Mouse (Mus musculus): ENCODE results near the gene Etv4.
A peak's percentile ranks its signal among the peaks of the same experiment; 100 is the strongest.

Etv4 gene

DNA sequence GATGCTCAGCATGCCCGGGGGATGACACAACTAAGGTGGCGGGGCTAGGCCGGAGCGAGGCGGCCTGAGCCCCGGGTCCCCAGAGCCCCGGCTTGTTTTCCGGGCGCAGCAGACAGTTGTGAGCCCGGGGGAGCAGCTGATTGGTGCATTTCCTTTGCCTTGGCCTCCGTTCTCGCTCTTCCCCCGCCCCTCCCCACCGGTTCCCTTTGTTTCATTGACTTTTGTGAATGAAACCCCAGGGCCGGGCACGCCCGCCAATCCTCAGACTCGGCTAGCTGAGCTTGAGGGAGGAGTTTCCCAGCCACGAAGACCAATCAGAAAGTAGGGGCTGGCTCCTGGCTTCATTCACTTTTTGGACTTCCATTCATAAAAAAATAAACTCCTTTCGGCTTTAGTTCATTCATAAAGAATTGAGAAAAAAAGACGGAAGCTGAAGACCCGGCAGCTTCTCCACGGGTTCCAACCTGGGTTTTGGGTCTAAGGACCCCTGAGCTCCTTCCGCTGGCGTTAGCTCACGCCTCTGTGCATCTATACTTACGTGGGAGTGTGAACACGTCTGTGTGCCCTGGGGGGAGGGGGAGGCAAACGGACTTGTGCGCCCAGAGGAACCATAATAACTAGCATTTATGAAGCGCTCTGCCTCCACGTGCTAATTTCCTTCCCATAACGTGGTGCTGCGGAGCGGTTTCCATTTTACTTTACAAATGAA, at the start of gene Etv4:
TSS of gene Etv4 (minus strand) at position 229 of the 709 bp plus-strand sequence.
- peak; percentile 72 for DNase-seq (ENCODE audit: low spot score)

DNA sequence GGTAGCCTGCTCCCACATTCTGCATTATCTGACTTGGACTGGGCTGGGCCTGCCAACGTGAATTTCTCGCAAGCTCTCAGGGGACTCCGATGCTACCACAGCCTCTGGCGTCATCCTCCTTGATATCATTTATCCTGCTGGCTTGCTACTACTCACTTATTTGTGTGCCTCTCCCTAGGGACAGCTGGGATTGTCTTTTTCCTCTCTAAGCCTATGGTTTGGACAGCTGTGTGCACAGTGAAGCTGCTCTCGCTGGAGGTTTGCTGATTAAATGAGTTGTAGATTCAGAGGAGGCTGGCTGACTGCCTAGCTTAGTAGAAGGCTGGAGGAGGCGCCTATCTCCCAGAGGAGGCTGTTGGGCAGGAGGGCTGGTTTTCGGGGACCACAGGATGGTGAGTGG, 46.8 kb upstream of the Etv4 start:
- DNase-seq (ENCODE audit: low spot score), result no peak

DNA sequence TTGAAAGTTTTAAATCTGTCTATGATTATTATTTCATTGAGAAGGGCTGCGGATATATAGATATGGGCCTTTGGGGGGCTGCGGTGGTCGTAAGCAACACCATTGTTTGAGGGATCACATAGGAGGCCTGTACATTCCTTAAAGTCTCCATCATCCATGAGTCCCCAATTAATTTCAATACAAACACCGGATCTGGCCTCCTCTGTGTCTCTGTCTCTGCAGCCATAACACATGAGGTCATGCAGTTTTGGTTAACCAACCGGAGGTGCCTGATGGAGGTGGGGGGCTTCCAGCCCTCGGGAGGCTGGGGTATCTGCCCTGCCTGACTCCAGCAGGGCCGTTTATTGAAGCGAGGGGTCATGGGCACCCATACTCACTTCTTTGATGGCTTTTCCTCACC, 45.4 kb upstream of the Etv4 start:
- DNase-seq (ENCODE audit: low spot score), result no peak

DNA sequence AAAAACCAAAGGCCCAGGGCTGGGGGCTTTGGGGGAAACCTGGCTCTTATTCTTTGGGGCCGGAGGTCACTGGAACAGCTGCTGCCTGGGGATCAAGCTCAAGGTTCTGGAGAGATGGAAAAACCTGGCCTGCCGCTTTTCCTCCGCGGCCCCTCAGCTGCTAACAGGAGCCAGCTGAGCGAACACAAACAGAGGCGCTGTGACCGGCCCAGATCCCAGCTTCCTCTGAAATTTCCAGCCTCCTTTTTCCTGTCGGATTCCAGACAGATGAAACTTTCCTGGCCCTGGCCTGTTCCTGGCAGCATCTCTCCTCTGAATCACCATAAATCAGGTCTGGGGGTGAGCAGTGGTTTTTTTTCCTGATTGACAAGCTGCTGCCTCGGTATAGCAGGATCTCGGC, 44.9 kb upstream of the Etv4 start:
- DNase-seq (ENCODE audit: low spot score), result no peak

DNA sequence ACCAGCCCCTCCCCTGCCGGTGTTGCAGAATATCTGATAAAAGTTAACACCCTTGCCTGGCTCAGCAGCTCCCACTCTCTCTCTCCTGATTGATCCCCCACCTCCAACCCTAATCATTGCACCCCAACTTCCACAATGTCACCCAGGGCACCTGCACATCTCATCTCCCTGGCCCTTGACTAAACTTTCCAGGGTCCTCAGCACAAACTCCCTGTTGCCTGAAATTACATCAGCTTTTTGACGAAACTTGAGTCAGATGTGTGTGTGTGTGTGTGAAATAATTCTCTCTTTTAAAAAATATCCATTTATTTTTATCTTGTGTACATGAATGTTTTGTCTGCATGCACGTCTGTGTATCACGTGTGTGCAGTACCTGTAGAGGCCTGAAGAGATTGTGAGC, 43.5 kb upstream of the Etv4 start:
- DNase-seq (ENCODE audit: low spot score), result no peak

DNA sequence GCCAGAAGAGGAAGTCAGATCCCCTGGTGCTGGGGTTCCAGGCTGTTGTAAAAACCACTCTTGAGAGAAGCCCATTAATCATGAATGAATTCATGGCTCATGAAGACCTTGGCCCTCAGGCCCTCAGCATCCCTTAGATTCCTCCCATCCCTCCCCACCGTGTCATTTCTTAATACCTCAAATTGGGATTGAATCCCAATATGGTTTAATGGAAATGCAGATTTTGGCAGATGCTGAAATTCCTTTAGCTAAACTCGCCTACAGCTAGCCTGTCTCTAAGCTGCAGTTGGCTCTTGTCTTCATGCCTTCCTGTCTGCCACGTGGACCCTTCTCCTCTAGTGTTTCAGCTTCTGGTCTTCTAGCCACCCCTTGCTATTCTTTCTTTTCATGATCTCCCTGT, 38.0 kb upstream of the Etv4 start:
- DNase-seq (ENCODE audit: low spot score), result no peak

DNA sequence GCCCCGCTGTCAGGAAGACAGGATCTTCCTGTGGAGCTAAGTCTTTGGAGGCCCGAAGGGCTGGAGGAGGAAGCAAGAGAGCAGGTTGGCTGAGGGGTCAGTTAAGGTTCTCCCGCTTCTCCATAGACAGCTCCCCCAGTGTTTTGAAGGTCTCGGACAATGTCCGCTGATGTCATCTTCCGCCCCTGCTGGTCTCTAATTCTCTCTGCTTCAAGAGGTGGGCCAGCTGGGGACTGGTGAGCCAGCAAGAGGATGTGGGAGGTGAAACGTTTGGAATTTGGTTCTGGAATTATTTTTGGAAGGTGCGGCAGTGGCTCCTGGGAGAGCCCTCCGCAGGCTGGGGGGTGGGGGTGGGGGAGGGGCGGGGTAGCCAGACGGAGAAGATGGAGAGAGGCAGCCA, 35.7 kb upstream of the Etv4 start:
- no peak for DNase-seq (ENCODE audit: low spot score)

DNA sequence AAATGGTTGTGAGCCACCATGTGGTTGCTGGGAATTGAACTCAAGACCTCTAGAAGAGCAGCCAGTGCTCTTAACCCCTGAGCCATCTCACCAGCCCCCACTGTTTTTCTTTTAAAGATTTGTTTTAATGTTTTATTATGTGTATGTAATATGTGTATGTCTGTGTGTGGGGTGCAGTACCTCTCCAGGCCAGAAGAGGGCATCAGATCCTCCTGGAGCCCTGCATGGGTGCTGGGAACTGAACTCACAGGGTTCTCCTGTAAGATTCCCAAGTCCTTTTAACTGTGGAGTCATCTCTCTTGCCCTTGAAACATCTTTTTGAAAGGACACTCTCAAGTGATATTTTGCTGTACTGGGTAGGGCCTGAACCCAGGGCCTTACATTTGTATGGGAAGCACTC, 34.7 kb upstream of the Etv4 start:
- DNase-seq (ENCODE audit: low spot score), result no peak

DNA sequence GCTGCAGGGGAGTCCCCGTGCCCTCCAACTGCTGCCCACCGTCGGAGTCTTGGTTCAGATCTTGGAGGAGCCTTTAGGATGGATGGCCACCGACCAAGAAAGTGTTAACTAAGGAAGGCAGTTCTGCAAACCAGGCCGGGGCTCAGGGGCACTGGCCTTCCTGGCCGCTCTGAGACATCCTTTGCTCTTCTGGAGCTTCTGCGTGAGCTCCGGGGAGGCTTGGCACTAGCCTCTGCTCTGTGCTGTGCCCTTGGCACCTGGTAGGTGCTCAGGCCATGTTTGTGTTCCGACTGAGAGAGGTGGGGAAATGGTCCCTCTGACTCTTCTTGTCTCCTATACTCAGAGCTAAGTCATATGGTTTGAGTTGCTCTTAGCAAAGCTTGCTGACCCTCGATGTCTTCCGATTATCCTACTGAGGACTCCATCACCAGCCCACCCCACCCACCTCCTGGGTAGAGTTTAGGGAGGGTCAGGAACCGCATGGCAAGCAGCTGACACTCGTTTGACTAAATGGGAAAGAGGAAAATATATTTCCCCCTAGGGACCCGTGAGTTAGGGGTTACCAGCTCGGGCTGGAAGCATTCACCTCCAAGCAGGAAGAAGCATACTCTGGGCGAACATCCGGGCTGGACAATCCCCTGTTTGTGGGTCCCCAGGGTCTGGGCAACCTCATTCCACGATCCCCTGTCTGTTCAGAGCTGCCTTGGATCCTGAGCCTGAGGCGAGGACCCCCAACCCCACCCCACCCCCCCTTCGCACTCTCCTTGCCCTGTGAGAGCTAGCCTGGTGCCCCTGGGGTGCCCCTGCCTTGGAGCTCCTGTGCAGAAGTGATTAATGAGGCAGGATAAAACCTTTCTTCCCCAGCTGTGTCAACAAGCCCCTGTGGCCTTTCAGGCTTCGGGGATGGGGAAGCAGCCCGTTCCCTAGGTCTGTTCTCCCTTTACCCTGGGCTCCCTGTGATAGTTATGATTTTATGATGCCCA, 30.2 kb upstream of the Etv4 start:
- DNase-seq (ENCODE audit: low spot score), result no peak

DNA sequence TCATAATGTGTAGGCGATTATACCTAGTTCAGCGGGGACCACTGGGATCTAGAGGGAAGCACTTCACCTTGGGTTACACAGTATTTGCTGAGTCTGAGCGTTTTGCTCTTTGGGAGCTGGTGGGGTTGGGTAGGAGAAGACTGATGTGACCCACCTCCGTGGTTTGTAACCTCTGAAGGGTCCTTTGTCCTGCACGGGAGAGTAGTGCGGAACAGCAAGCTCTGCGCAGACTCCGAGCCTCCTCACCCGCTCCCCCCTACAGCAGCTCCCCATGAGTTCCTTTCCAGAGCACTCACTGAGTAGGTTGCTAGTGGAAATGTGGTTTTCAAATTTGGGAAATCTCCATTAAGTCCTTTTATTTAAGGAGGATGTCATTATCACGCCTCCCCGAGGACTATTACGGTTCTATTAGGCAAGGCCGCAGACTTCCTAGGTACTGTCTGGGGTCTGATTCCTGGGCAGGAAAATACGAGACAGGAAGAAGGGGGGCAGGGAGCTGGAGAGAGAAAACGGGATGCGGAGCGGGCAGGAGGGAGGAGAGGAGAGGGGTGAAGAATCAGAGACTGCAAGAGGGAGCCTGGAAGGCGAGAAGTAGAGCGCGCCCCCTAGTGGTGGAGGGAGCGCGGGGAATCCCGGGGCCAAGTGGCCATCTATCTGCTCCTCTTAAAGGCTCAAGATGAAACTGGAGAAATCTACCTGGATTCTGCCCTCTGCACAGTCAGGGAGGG, 29.4 kb upstream of the Etv4 start:
- peak; percentile 83 for DNase-seq (ENCODE audit: low spot score)

DNA sequence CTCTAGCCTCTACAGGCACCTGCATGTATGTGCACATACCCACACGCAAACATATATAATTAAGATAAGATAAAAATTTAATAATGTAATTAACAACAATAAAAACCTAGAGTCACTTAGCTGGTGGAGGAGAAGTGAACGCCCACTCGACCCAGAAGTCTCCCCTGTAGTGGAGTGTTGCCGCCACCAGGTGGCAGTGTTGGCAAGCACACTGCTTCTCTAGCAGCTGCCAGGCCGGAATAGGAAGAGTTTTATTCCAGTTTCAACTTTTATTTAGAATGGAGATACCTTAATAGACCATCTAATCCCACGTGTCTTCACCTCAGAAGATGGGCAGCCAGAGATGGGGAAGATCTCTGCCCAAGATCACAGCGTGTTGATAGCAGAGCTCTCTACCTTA, 28.1 kb upstream of the Etv4 start:
- DNase-seq (ENCODE audit: low spot score), result peak; percentile 85

DNA sequence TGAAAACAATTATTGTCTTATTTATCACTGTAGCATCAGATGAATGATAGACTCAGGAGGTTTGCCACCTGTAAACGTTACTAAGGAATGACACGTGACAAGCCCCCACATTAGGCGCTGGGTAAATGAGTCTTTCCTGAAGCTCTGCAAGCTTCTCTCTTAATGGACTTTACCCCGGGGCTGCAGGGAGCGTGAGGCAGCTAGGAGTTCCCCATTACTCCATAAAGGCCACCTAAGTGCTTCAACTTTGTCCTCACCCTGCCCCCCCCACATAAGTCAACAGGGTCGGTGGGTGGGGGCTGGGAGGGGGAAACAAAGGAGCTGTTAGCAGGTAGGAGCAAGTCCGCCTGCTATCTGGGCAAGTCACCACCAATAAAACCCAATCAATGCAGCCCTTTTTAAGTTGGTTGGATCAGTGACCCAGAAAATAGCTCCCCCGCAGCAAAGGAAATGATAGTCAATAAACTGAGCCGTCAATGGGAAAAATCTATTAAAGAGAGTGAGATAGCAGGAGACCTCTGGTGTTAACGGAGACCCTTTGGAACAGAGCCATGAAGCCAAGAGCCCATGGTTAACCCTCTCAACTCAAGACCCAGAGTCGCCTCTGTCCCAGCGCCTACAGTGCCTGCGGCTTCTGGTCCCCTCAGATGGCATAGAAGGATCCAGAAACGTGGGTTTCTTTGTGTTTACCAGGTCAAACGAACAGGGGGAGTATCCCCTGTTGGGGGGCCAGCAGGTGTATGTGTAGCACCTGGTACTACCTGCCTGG, 24.1 kb upstream of the Etv4 start:
- DNase-seq (ENCODE audit: low spot score), result no peak

DNA sequence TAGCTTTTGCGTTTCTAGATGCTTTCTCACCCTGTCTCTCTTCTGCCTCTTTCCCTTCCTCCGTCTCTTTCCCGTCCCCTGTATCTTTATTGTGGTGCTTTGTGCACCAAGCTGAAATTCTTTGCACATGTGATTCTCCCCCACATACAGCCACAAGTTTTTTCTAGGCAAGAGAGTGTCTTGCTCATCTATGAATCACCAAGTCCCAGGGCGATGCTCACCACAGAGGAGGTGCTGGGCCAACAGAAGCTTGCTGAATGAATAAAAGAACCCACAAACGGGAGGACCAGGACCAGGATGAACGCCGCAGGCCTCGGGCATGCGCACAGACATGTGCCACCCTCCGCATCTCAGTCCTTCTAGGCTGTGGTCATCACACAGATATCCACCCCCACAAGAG, 22.1 kb upstream of the Etv4 start:
- DNase-seq (ENCODE audit: low spot score), result no peak

DNA sequence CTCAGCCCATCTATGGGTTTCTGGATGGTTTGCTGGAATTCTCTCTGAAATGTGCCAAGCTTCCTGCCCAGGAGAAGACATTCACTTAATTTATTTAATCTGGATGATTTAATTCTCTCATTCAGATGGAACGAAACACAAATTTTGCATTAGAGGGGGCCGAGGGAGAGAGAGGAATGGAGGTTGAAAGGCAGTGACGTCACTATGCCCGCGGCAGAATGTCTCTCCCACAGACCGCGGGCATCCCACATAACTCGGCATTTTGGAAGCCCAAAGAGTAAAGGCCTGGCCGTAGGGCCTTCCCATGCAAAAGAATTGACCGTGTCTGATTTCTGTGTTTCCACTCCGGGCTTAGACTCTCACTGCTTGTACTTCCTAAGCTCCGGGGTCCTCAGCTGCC, 21.6 kb upstream of the Etv4 start:
- DNase-seq (ENCODE audit: low spot score), result no peak

DNA sequence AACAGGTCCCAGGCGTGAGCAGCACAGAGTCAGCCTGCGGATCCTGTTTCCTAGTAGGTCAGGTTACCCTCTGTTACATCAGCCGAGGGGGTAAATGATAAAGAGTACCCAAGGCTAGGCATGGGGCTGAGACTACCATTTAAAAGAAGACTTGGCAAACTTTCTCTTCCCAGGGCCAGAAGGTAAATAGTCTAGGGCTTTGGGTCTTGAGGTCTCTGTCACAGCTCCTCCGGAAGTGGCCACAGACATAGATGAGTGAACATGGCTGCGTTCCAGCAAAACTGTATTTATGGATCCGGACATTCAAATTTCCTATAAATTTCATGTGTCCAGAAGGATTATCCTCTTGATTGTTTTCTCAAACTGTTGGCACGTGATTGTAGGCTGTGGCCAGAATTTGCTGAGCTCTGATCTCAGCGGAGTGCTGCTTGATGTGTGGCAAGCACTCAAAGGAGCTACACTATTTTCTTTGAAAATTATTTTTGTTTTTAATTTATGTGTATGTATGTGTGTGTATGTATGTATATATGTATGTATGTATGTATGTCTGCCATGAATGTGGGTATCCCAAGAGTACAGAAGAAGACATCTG, 20.0 kb upstream of the Etv4 start:
- no peak for DNase-seq (ENCODE audit: low spot score)

DNA sequence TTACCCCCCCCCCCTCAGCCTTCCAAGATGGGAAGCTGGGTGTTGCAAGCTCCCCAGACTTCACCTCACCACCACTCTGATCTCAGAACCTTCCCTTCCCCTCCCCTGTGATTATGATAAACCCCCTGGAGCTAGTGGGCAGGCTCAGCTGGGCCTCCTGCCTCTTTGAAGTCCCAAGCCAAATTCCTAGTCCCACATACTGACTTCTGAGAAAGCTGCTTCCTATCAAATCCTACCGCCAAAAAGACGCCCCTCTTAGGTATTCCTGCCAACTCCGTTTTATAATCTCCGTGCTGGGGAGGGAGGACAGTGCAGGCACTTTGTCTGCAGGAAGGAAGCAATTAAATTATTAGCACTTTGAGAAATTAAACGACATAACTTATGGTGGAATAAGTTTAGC, 16.2 kb upstream of the Etv4 start:
- no peak for DNase-seq (ENCODE audit: low spot score)

DNA sequence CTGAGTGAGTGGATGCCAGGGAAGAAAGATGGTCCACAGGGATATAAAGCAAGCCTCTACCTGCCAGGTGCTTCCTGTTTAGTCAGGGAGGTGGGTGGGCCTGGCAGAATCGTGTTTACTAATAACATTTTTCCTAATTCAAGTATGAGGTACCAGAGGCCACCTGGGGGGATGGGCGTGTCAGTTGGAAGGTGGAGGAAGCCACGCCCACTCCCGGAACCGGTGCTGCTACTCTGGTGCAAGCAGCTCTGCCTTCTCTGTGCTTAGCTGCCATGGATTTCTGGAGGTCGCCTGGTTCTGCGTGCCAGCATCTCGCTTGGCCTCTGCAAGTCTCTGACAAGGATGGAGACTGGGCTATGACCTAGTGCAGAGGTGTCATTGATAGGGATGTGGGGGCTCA, 12.9 kb upstream of the Etv4 start:
- no peak for DNase-seq (ENCODE audit: low spot score)

DNA sequence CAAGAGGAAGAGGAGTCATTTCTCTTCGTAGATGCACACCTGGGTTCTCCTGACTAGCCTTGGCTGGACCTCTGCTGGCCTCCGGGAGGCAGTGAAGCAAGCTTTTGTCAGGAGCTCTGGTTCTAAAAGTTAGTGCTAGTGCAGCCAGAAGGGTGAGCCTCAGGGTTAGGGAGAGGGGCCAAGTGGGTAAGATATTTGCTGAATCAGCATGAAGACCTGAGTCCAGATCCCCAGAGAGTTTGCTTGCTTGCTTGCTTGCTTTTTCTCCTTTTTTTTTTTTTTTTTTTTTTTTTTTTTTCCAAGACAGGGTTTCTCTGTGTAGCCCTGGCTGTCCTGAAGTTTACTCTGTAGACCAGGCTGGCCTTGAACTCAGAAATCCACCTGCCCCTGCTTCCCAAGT, 12.2 kb upstream of the Etv4 start:
- no peak for DNase-seq (ENCODE audit: low spot score)

DNA sequence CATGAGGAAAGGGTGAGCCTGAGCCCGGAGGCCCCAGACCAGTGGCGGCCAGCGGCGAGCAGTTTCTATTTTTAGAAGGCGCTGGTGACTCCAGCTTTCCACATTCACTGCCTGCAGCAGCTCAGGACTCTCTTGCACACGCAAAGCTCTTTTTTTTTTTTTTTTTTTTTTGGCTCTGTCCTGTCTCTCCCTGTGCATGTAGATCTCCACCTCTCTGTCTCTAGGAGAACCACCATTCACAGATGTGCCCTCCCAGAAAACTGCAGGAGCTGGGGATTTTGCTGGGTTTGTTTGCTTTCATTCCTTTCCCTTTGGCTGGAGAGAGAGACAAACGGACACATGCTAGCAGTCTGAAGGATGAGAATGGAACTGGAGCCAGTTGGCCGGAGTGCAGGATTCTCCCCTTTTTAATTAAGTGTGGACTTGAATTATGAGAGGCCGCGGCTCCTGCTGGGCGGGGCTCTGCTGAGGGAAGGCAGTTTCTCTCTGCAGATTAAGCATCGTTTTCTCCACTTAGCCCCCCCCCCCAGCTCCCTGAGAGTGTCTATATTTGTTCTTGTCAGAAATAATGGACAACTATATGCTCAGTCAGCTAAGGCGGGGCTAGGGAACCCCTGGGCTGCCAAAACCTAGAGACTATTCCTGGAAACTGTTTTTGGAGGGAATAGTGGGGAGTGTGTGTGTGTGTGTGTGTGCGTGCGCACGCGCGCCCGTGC, 5.8 kb upstream of the Etv4 start:
- DNase-seq (ENCODE audit: low spot score), result peak; percentile 18

DNA sequence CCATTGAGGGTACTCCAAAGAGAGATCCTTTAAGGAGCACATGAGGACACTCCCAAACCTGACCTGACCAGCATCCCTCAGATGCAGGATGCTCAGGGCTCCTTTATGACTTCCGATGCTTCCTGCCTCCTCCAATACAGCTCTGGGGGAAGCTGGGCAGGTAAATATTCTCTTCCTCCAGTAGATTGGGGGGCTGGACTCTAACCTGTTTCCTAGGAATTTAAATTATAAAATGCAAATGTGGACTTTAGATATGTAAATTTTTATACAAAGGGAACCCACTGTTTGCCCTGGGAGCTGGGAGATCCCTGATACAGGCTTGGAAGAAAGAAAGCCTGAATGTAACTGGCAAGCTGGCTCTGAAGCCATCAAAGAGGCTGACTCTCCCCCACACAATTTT, 2.3 kb upstream of the Etv4 start:
- DNase-seq (ENCODE audit: low spot score), result no peak

DNA sequence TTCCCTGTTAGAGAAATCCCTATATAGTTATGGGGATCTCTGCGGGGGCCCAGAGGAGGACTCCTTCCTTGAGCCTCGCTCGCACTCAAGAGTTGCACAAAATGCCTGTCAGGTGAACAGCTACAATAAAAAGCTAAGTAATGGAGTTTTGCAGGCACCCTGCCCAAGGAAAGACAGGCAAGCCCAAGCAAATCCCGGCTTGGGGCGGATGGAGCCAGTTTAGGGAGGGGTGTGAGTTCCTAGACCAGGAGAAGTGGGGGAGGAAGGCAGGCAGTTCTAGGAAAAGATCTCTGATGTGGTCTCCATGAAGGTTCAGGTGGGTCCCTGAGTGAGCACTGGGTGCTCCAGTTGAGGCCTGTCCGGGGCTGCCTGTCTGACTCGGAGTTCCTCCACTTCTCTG, 1.5 kb upstream of the Etv4 start:
- no peak for DNase-seq (ENCODE audit: low spot score)
